Mouse (Mus musculus) retina, postnatal 7 days (tissue): Measurements from ENCODE around the gene Rap1gds1.

Experiments used
- DNase-seq: peaks from one replicate; pipeline ENCODE4 v3.0.0-alpha.2; 2012; ENCODE audit warnings: low read depth, low spot score

Rap1gds1 gene

DNA sequence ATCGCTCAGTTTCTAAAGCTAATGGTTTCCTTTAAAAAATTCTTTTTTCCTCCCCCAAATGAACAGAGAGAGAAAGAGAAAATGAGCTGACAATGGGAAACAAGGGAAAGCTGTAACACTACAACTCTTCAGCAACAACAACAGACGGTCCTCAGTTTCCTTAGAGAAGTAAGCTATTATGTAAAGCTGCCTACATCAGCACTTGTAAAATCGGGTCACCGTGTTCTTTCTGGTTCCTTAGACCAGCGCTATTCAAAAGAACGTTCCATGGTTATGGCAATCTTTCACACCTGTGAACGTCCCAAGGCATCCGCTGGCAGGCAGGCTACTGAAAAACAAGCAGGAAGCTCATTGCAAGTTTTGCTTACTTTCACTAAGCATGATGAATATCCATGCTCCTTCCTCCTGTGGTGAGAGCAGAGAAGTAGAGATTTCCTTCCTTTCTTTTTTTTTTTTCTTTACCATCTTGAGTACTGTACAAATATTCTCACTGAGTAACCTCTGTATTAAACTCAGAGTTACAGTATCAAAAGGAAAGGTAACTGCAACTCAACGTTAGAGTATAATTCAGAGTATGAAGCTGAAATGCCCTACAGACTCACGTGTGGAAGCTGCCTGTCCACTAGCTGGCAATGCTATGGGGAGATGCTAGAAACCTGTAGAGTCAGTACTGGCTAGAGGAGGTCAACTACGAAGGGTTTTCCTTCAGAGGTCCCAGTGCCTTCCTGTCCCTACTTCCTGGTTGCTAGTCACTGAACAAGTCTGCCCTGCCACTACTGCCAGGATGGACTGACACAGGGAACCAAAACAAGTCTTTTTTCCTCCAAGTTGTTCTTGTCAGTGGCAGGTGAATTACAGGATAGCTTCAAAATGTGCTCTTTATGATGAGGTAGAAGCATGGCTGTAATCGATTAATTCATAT, 26.0 kb downstream of the Rap1gds1 start:
- DNase-seq = no peak

GRCm38 (mm10) chr3:139042433-139042854, 32.6 kb downstream of the Rap1gds1 start:
- no peak for DNase-seq

DNA sequence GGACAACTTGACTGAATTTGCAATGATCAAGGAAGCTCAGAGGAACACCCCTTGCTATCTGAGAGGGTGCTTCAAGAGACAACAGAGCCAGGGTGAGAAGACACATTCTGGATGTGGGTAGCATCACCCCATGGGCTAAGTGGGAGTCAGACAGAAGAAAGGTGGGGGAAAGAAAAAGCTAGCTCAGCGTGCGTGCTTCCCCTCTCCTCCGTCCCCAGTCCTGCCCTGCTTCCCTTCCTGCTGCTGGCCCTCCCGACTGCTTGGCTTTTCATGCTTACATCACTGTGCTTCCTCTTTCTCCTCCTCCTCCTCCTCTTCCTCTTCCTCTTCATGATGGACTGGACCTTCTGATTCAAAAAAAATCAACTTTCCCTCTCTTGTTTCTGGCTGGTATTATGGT, 33.1 kb downstream of the Rap1gds1 start:
- no peak for DNase-seq

- no peak for DNase-seq
Measured at GRCm38 (mm10) chr3:139037030-139037429, 38.0 kb downstream of the Rap1gds1 start.

- no peak for DNase-seq
Measured at GRCm38 (mm10) chr3:139033179-139033578, 41.8 kb downstream of the Rap1gds1 start.

DNA sequence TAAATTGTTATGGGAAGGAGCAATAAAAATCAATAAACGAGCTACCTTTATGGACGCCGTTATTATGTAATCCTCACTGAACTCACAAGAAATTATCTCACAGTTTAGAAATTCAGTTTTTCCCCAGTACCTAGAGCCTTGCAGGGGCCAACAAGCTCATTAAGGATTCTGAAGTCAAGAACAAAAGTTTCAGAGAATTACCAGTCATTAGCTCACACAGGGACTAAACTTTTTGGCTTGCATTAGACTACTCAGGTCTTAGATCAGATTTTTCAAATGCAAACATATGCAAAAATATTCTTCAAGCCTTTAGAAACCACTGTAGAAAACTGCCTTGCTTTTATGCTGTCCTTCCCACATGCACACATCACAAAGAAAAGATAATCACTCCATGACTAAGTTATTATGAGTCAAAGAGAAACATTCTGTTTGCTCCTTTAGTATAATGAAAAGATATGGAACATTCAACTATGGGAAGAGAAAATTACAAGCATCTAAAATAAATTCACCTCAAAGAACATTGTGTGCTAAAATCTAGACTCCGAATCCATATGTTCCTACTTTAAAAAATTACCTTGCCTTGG, 44.3 kb downstream of the Rap1gds1 start:
- DNase-seq = no peak

DNA sequence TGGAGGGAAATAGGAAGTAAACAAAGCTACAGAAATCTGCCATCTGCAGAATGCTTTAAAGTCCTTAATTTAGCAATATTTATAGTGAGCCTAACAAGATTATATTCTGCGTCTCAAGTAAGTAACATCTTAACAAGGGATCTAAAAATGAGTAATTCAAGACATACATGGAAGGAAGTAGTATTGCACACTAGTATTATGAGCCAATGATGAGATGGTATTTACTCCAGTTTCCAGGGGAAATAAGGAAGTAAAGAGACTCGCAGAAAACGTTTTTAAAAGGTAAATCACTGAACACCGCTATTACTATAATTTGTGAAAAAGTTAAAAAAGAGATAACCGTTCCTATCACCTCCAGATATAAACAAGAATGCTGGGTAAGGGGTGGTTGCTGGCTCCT, 49.9 kb downstream of the Rap1gds1 start:
- no peak for DNase-seq

DNA sequence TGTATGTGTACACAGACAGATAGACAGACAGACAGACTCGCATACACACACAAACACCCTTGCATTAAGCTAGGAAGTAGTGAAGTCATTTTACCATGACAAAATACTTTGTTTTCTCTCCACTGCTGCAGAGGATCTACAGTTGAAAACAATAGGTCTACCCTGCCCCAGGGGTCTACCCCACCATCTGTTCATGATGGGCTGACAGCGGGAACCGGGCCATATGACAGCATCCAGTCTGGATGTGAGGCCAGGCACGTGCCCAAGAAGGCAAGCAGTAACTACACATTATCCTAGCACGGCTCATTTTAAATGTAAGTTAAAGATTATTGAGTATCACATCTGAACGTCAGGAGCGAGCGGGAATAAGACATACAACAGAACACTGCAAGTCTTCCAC, 51.4 kb downstream of the Rap1gds1 start:
- no peak for DNase-seq

- no peak for DNase-seq
Measured at GRCm38 (mm10) chr3:139012352-139012751, 62.6 kb downstream of the Rap1gds1 start.

GRCm38 (mm10) chr3:139005669-139006068, 69.3 kb downstream of the Rap1gds1 start:
- DNase-seq = no peak

GRCm38 (mm10) chr3:139002774-139003173, 72.2 kb downstream of the Rap1gds1 start:
- no peak for DNase-seq

GRCm38 (mm10) chr3:139000071-139000867, 74.7 kb downstream of the Rap1gds1 start:
- DNase-seq = no peak

DNA sequence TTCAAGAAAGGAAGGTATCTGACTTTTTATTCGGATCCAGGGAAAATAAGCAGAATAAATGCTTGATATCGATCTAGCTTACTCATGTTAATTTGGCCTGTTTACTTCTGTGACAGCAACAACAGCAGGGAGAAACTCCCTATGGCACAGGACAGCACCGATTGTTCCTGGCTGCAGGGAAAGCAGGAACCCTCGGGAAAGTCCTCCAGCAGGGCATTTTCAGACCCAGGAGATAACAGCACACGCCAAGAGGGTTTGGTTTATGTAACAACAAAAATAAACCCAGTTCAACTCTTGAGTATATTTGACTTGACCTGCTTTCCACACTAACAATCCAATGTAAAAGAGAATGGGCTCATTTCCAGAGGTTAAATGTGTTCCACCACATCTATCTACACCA, 81.5 kb downstream of the Rap1gds1 start:
- DNase-seq = no peak

DNA sequence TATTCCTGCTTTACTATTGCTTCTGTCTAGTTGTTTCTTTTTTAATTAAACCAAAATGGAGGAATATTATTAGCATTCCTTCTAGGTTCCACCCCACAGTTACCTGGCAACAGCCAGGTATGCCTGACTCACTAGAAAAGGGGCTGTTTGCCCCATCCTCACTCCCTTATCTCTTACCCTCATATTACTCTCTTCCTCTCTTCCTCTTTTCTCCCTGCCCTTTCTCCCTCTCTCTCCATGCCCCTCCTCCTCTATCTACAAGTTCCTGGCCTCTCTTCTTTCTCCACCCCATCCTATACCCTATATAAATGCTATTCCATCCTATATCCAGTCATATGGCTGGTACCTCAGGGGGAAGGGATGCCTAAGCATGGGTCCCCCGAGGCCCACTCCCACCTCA, 83.6 kb downstream of the Rap1gds1 start:
- DNase-seq = no peak

GRCm38 (mm10) chr3:138989141-138989540, 85.9 kb downstream of the Rap1gds1 start:
- no peak for DNase-seq

DNA sequence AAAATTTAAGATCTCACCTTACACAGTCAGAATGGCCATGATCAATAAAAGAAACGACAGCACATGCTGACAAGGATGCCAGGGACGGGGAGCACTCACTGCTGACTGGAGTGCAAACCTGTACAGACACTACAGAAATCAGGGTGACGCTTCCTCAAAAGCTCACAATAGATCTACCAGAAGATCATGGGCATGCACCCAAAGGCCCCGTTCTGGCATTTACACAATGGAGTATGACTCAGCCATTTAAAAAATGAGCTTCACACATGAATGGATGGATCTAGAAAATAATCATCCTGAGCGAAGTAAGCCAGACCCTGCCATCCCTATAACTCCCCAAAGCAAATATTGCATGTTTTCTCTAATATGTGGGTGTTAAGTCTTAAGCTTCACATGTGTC, 87.0 kb downstream of the Rap1gds1 start:
- DNase-seq = no peak

GRCm38 (mm10) chr3:138982249-138982648, 92.8 kb downstream of the Rap1gds1 start:
- no peak for DNase-seq

GRCm38 (mm10) chr3:138977413-138977812, 97.6 kb downstream of the Rap1gds1 start:
- no peak for DNase-seq

DNA sequence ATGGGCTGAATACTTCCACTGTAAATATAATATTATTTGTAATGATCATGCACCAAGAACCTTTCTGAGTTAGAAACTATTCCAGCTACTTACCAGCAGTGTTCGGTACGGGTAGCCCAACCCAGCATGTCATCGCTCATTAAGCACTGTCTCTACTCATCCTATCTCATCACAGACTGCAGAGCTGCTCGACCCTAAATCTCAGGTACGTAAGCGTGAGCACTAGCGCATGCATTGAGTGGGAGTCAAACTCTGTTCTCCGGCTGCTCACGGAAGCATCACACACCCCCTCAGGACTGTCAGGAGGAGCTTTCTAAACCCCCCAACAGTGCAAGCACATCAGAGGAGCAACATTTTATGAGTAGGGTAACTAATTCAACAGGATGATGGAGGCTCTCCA, 107.4 kb downstream of the Rap1gds1 start:
- DNase-seq = no peak

GRCm38 (mm10) chr3:138958527-138958926, 116.5 kb downstream of the Rap1gds1 start:
- no peak for DNase-seq

DNA sequence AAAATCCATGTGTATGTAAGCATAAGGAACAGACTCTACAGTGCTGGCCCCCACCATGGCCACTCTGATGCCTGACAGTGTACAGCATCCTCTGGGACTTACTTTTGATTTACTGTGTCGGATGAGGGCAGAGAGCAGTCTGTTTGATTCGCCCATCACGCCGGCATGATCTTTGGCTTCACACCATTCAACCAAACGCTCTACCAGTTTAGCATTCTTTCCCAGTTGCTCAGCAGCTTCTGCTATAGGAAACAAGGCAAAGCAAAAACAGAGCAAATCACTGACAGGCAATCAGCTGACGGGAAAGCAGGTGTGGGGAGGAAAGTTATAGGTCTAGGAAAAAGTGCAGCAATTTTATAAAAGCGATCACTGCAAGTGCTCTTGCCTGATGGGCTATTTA, 119.8 kb downstream of the Rap1gds1 start:
- no peak for DNase-seq

- no peak for DNase-seq
Measured at GRCm38 (mm10) chr3:138949081-138949480, 125.9 kb downstream of the Rap1gds1 start.
